Mouse (Mus musculus): Measurements from ENCODE around the gene Zbtb32. TPM values are rescaled to one million over a fixed set of nuclear protein-coding genes. Genes with fewer than 3 reads are reported as not detected.

Zbtb32 gene
- polyA plus RNA-seq, 1 experiment from 2014 or later: 0.17 TPM

GRCm38 (mm10) chr7:30599933-30600353 is 1.2 kb upstream of the Zbtb32 start:
- H3K9ac ChIP-seq: no peak overlapping the region

GRCm38 (mm10) chr7:30596811-30597210 is 1.9 kb downstream of the Zbtb32 start:
- Histone ChIP-seq H3K9me3 (replicated peaks) (no peaks in the 10 kb centered on the region), H3K4me3 (replicated peaks) (no peak overlapping the region), H3K36me3 (replicated peaks) (no peaks in the 10 kb centered on the region), H3K4me1 (replicated peaks) (peaks cover 33% of the 10 kb centered on the region), H3K9ac (no peak overlapping the region), H3K27ac (replicated peaks) (no peak overlapping the region), H3K4me2 (no peak overlapping the region), H3K27me3 (peaks cover 23% of the 10 kb centered on the region)
- 56% methylated on average over 5 of the region's 5 CpGs for WGBS (ENCODE audit: insufficient replicate concordance)
- ATAC-seq (ENCODE audit: insufficient read depth): no peak

More at GRCm38 (mm10) chr7:30599933-30600353, 1.2 kb upstream of the Zbtb32 start:
- H3K27me3 ChIP-seq: peaks cover 13% of the 10 kb centered on the region; the same call in 1 of the 2 replicates
- H3K4me1 ChIP-seq (replicated peaks): peaks cover 12% of the 10 kb centered on the region
- ATAC-seq (ENCODE audit: insufficient read depth): peak; percentile 93
- no peaks in the 10 kb centered on the region for H3K36me3 ChIP-seq (replicated peaks)
- no peaks in the 10 kb centered on the region for H3K9me3 ChIP-seq (replicated peaks)
- H3K27ac ChIP-seq (replicated peaks): no peak overlapping the region
- WGBS (ENCODE audit: insufficient replicate concordance): 2% methylated on average over 16 of the region's 16 CpGs
- H3K4me3 ChIP-seq (replicated peaks): no peak overlapping the region
- peak overlapping the region; percentile 49 for H3K4me2 ChIP-seq

- ATAC-seq (ENCODE audit: insufficient read depth): no peak
- Histone ChIP-seq H3K9ac (no peak overlapping the region), H3K27me3 (peaks cover 23% of the 10 kb centered on the region), H3K27ac (replicated peaks) (no peak overlapping the region), H3K4me3 (replicated peaks) (no peak overlapping the region), H3K36me3 (replicated peaks) (no peaks in the 10 kb centered on the region), H3K4me1 (replicated peaks) (peaks cover 35% of the 10 kb centered on the region), H3K9me3 (replicated peaks) (no peaks in the 10 kb centered on the region), H3K4me2 (no peak overlapping the region)
- WGBS (ENCODE audit: insufficient replicate concordance): 69% methylated on average over 5 of the region's 5 CpGs
Measured at GRCm38 (mm10) chr7:30596093-30596492, 2.6 kb downstream of the Zbtb32 start.

GRCm38 (mm10) chr7:30594510-30595024 is 4.1 kb downstream of the Zbtb32 start:
- no peak for ATAC-seq (ENCODE audit: insufficient read depth)
- Histone ChIP-seq H3K9ac (no peak overlapping the region), H3K4me3 (replicated peaks) (no peak overlapping the region), H3K4me2 (no peak overlapping the region), H3K36me3 (replicated peaks) (no peaks in the 10 kb centered on the region), H3K4me1 (replicated peaks) (peaks cover 41% of the 10 kb centered on the region), H3K9me3 (replicated peaks) (no peaks in the 10 kb centered on the region), H3K27me3 (peaks cover 23% of the 10 kb centered on the region), H3K27ac (replicated peaks) (no peak overlapping the region)
- 33% methylated on average over 4 of the region's 4 CpGs for WGBS (ENCODE audit: insufficient replicate concordance)

GRCm38 (mm10) chr7:30593579-30594509 is 4.9 kb downstream of the Zbtb32 start:
- Histone ChIP-seq H3K9me3 (replicated peaks) (no peaks in the 10 kb centered on the region), H3K27me3 (peaks cover 23% of the 10 kb centered on the region), H3K27ac (replicated peaks) (no peak overlapping the region), H3K9ac (no peak overlapping the region), H3K36me3 (replicated peaks) (no peaks in the 10 kb centered on the region), H3K4me3 (replicated peaks) (no peak overlapping the region), H3K4me1 (replicated peaks) (peaks cover 45% of the 10 kb centered on the region), H3K4me2 (no peak overlapping the region)
- 47% methylated on average over 10 of the region's 10 CpGs for WGBS (ENCODE audit: insufficient replicate concordance)
- ATAC-seq (ENCODE audit: insufficient read depth): no peak

- 43% methylated on average over 5 of the region's 5 CpGs for WGBS (ENCODE audit: insufficient replicate concordance)
- peaks cover 45% of the 10 kb centered on the region for H3K4me1 ChIP-seq (replicated peaks)
- H3K4me2 ChIP-seq: no peak overlapping the region
- no peak overlapping the region for H3K9ac ChIP-seq
- H3K4me3 ChIP-seq (replicated peaks): no peak overlapping the region
- H3K27ac ChIP-seq (replicated peaks): no peak overlapping the region
- H3K36me3 ChIP-seq (replicated peaks): no peaks in the 10 kb centered on the region
- H3K9me3 ChIP-seq (replicated peaks): no peaks in the 10 kb centered on the region
- H3K27me3 ChIP-seq: peaks cover 23% of the 10 kb centered on the region
- ATAC-seq (ENCODE audit: insufficient read depth): no peak
Measured at GRCm38 (mm10) chr7:30592772-30593423, 5.8 kb downstream of the Zbtb32 start.

GRCm38 (mm10) chr7:30591605-30591951 is 7.1 kb downstream of the Zbtb32 start:
- Histone ChIP-seq H3K4me2 (no peak overlapping the region), H3K36me3 (replicated peaks) (peaks cover 3% of the 10 kb centered on the region)
- no peak for ATAC-seq (ENCODE audit: insufficient read depth)

GRCm38 (mm10) chr7:30590927-30591604 is 7.6 kb downstream of the Zbtb32 start:
- H3K9me3 ChIP-seq (replicated peaks): no peaks in the 10 kb centered on the region
- H3K4me3 ChIP-seq (replicated peaks): no peak overlapping the region
- no peak overlapping the region for H3K27ac ChIP-seq (replicated peaks)
- H3K4me2 ChIP-seq: no peak overlapping the region
- H3K36me3 ChIP-seq (replicated peaks): peaks cover 9% of the 10 kb centered on the region
- H3K4me1 ChIP-seq (replicated peaks): peaks cover 63% of the 10 kb centered on the region
- no peak for ATAC-seq (ENCODE audit: insufficient read depth)
- H3K27me3 ChIP-seq: peaks cover 20% of the 10 kb centered on the region
- 77% methylated on average over 9 of the region's 9 CpGs for WGBS (ENCODE audit: insufficient replicate concordance)
- no peak overlapping the region for H3K9ac ChIP-seq

More at GRCm38 (mm10) chr7:30591605-30591951, 7.1 kb downstream of the Zbtb32 start:
- H3K9ac ChIP-seq: no peak overlapping the region
- H3K9me3 ChIP-seq (replicated peaks): no peaks in the 10 kb centered on the region
- H3K4me1 ChIP-seq (replicated peaks): peaks cover 58% of the 10 kb centered on the region
- H3K4me3 ChIP-seq (replicated peaks): no peak overlapping the region
- H3K27ac ChIP-seq (replicated peaks): no peak overlapping the region
- peaks cover 20% of the 10 kb centered on the region for H3K27me3 ChIP-seq
- 78% methylated on average over 4 of the region's 4 CpGs for WGBS (ENCODE audit: insufficient replicate concordance)

GRCm38 (mm10) chr7:30589435-30590301 is 9.0 kb downstream of the Zbtb32 start:
- H3K9ac ChIP-seq: peak overlapping the region; percentile 99
- H3K27me3 ChIP-seq: peaks cover 8% of the 10 kb centered on the region
- H3K4me3 ChIP-seq (replicated peaks): peak overlapping the region; percentile 96
- H3K4me1 ChIP-seq (replicated peaks): peaks cover 62% of the 10 kb centered on the region
- H3K36me3 ChIP-seq (replicated peaks): peaks cover 23% of the 10 kb centered on the region
- H3K4me2 ChIP-seq: peak overlapping the region; percentile 92
- H3K27ac ChIP-seq (replicated peaks): peak overlapping the region; percentile 93
- 28% methylated on average over 40 of the region's 40 CpGs for WGBS (ENCODE audit: insufficient replicate concordance)
- peak; percentile 28 for ATAC-seq (ENCODE audit: insufficient read depth)
- H3K9me3 ChIP-seq (replicated peaks): no peaks in the 10 kb centered on the region

Data from liver, embryonic 15.5 days (tissue).